Mouse (Mus musculus) midbrain, embryonic 13.5 days (tissue): ENCODE results near the gene Tnpo1. TPM values are rescaled to one million over a fixed set of nuclear protein-coding genes. Genes with fewer than 3 reads are reported as not detected.
A peak's percentile ranks its signal among the peaks of the same experiment; 100 is the strongest.

ENCODE experiments used
- ATAC-seq: fragments of 200-750 bp; cut with Nextera tagmentation; 2 replicates; pipeline ENCODE4 v1.8.0; 2017; ENCODE audit warnings: mild to moderate bottlenecking, moderate TSS enrichment, moderate library complexity
- H3K27ac ChIP-seq: fragments of 300-500 bp; sonication (generic); 2 replicates; pipeline ENCODE4 v1.5.1; 2015; ENCODE audit warnings: inconsistent platforms, mild to moderate bottlenecking, moderate library complexity
- H3K27me3 ChIP-seq: fragments of 300-500 bp; sonication (generic); 2 replicates; pipeline ENCODE4 v1.6.1; 2015; ENCODE audit warnings: mild to moderate bottlenecking, inconsistent platforms
- H3K36me3 ChIP-seq: fragments of 300-500 bp; sonication (generic); 2 replicates; pipeline ENCODE4 v1.6.1; 2015; ENCODE audit warnings: mild to moderate bottlenecking, inconsistent platforms
- H3K4me1 ChIP-seq: fragments of 300-500 bp; sonication (generic); replicated peaks from 2 replicates; pipeline ENCODE4 v1.6.1; 2015; ENCODE audit warnings: inconsistent platforms
- H3K4me2 ChIP-seq: fragments of 300-500 bp; sonication (generic); replicated peaks from 2 replicates; pipeline ENCODE4 v1.6.1; 2015; ENCODE audit warnings: moderate library complexity, mild to moderate bottlenecking, inconsistent platforms
- H3K4me3 ChIP-seq: fragments of 300-500 bp; sonication (generic); replicated peaks from 2 replicates; pipeline ENCODE4 v1.5.1; 2015; ENCODE audit warnings: mild to moderate bottlenecking, inconsistent platforms
- H3K9ac ChIP-seq: fragments of 300-500 bp; sonication (generic); replicated peaks from 2 replicates; pipeline ENCODE4 v1.6.1; 2015; ENCODE audit warnings: mild to moderate bottlenecking, inconsistent platforms
- H3K9me3 ChIP-seq: fragments of 300-500 bp; sonication (generic); 2 replicates; pipeline ENCODE4 v1.6.1; 2016; ENCODE audit warnings: mild to moderate bottlenecking, inconsistent platforms
- WGBS: fragments of 180-500 bp; shearing (Covaris S2); methylation state at CpG from one replicate; pipeline ENCODE4 v1.1.7; 2015; 5-methylcytosine and 5-hydroxymethylcytosine counted together
- polyA plus RNA-seq: library from polyadenylated mRNA; unstranded; fragments of >200 nt; fragmentation: Nextera tagmentation; extraction: Ambion mirVana; gene quantifications from 2 replicates; pipeline ENCODE4 v1.2.1, GENCODE M21; 2015

Tnpo1 gene
- polyA plus RNA-seq, 1 experiment from 2014 or later = 71.4 TPM

GRCm38 (mm10) chr13:98902366-98903025 lies 23.7 kb downstream of the Tnpo1 start:
- 97% methylated on average over 8 of the region's 8 CpGs for WGBS
- no peak for ATAC-seq

GRCm38 (mm10) chr13:98899550-98899949 lies 26.6 kb downstream of the Tnpo1 start:
- Histone ChIP-seq H3K36me3 (peaks cover 19% of the 10 kb centered on the region), H3K9ac (no peak overlapping the region), H3K27ac (no peak overlapping the region), H3K27me3 (no peaks in the 10 kb centered on the region), H3K9me3 (0 out of 2 replicates have a peak, but pooled peaks cover 4% of the 10 kb centered on the region), H3K4me2 (no peak overlapping the region), H3K4me3 (no peak overlapping the region), H3K4me1 (peaks cover 14% of the 10 kb centered on the region)
- WGBS = 97% methylated on average over 3 of the region's 3 CpGs
- no peak for ATAC-seq

More at GRCm38 (mm10) chr13:98902366-98903025, 23.7 kb downstream of the Tnpo1 start:
- H3K9me3 ChIP-seq = 0 out of 2 replicates have a peak, but pooled peaks cover 10% of the 10 kb centered on the region
- H3K4me2 ChIP-seq = no peak overlapping the region
- no peak overlapping the region for H3K4me3 ChIP-seq
- peaks cover 32% of the 10 kb centered on the region for H3K36me3 ChIP-seq
- 0 out of 2 replicates have a peak, but pooled peaks cover 3% of the 10 kb centered on the region for H3K4me1 ChIP-seq
- H3K9ac ChIP-seq = no peak overlapping the region
- H3K27me3 ChIP-seq = no peaks in the 10 kb centered on the region
- no peak overlapping the region for H3K27ac ChIP-seq

GRCm38 (mm10) chr13:98897577-98897976 lies 28.6 kb downstream of the Tnpo1 start:
- Histone ChIP-seq H3K9ac (no peak overlapping the region), H3K27ac (no peak overlapping the region), H3K36me3 (peaks cover 5% of the 10 kb centered on the region), H3K9me3 (0 out of 2 replicates have a peak, but pooled peaks cover under 1% of the 10 kb centered on the region), H3K27me3 (no peaks in the 10 kb centered on the region), H3K4me3 (no peak overlapping the region), H3K4me1 (peaks cover 27% of the 10 kb centered on the region), H3K4me2 (no peak overlapping the region)
- WGBS = 89% methylated on average over 5 of the region's 5 CpGs
- no peak for ATAC-seq

- Histone ChIP-seq H3K27ac (no peak overlapping the region), H3K4me3 (no peak overlapping the region), H3K36me3 (no peaks in the 10 kb centered on the region), H3K9me3 (no peaks in the 10 kb centered on the region), H3K4me1 (peaks cover 33% of the 10 kb centered on the region), H3K4me2 (no peak overlapping the region), H3K9ac (no peak overlapping the region), H3K27me3 (no peaks in the 10 kb centered on the region)
- 87% methylated on average over 7 of the region's 7 CpGs for WGBS
- ATAC-seq = no peak
Measured at GRCm38 (mm10) chr13:98896434-98897126, 29.6 kb downstream of the Tnpo1 start.

- no peak overlapping the region for H3K4me2 ChIP-seq
- H3K36me3 ChIP-seq = no peaks in the 10 kb centered on the region
- H3K9me3 ChIP-seq = no peaks in the 10 kb centered on the region
- ATAC-seq = no peak
- H3K4me1 ChIP-seq = peaks cover 39% of the 10 kb centered on the region
- WGBS = 88% methylated on average over 4 of the region's 4 CpGs
- no peak overlapping the region for H3K9ac ChIP-seq
- H3K4me3 ChIP-seq = no peak overlapping the region
- H3K27ac ChIP-seq = no peak overlapping the region
- no peaks in the 10 kb centered on the region for H3K27me3 ChIP-seq
Measured at GRCm38 (mm10) chr13:98896013-98896412, 30.2 kb downstream of the Tnpo1 start.

GRCm38 (mm10) chr13:98894900-98895299 lies 31.3 kb downstream of the Tnpo1 start:
- Histone ChIP-seq H3K9me3 (no peaks in the 10 kb centered on the region), H3K27ac (no peak overlapping the region), H3K4me3 (no peak overlapping the region), H3K9ac (no peak overlapping the region), H3K4me2 (no peak overlapping the region), H3K36me3 (no peaks in the 10 kb centered on the region), H3K4me1 (peaks cover 48% of the 10 kb centered on the region), H3K27me3 (no peaks in the 10 kb centered on the region)
- ATAC-seq = no peak
- WGBS = 47% methylated on average over 2 of the region's 2 CpGs

GRCm38 (mm10) chr13:98891443-98891842 lies 34.7 kb downstream of the Tnpo1 start:
- Histone ChIP-seq H3K36me3 (peaks cover 12% of the 10 kb centered on the region), H3K27ac (no peak overlapping the region), H3K4me3 (peak overlapping the region; percentile 88; the same call in 1 of the 2 replicates), H3K27me3 (no peaks in the 10 kb centered on the region), H3K9ac (peak overlapping the region; percentile 89; the same call in 1 of the 2 replicates), H3K9me3 (no peaks in the 10 kb centered on the region), H3K4me2 (peak overlapping the region; percentile 95), H3K4me1 (peaks cover 53% of the 10 kb centered on the region)
- no peak for ATAC-seq
- 30% methylated on average over 8 of the region's 8 CpGs for WGBS

GRCm38 (mm10) chr13:98890871-98891219 lies 35.3 kb downstream of the Tnpo1 start:
- Histone ChIP-seq H3K4me1 (peaks cover 49% of the 10 kb centered on the region), H3K27ac (peak overlapping the region; percentile 92), H3K9ac (peak overlapping the region; percentile 89)

GRCm38 (mm10) chr13:98890137-98890870 lies 35.9 kb downstream of the Tnpo1 start:
- Histone ChIP-seq H3K9me3 (no peaks in the 10 kb centered on the region), H3K4me3 (peak overlapping the region; percentile 88), H3K4me2 (peak overlapping the region; percentile 95), H3K4me1 (peaks cover 49% of the 10 kb centered on the region), H3K9ac (peak overlapping the region; percentile 89), H3K27ac (peak overlapping the region; percentile 92), H3K27me3 (no peaks in the 10 kb centered on the region), H3K36me3 (peaks cover 22% of the 10 kb centered on the region)
- peak; percentile 74 for ATAC-seq
- WGBS = under 1% methylated on average over 62 of the region's 71 CpGs

More at GRCm38 (mm10) chr13:98890871-98891219, 35.3 kb downstream of the Tnpo1 start:
- 1% methylated on average over 32 of the region's 32 CpGs for WGBS
- peak; percentile 92 for ATAC-seq
- peaks cover 17% of the 10 kb centered on the region for H3K36me3 ChIP-seq
- no peaks in the 10 kb centered on the region for H3K9me3 ChIP-seq
- H3K27me3 ChIP-seq = no peaks in the 10 kb centered on the region
- peak overlapping the region; percentile 95 for H3K4me2 ChIP-seq
- H3K4me3 ChIP-seq = peak overlapping the region; percentile 88

GRCm38 (mm10) chr13:98889211-98889610 lies 37.0 kb downstream of the Tnpo1 start:
- Histone ChIP-seq H3K4me1 (peaks cover 46% of the 10 kb centered on the region), H3K36me3 (peaks cover 28% of the 10 kb centered on the region), H3K9ac (no peak overlapping the region), H3K9me3 (no peaks in the 10 kb centered on the region), H3K27ac (no peak overlapping the region), H3K4me3 (0 out of 2 replicates have a peak overlapping the region, but pooled peaks have one; percentile 14), H3K4me2 (0 out of 2 replicates have a peak overlapping the region, but pooled peaks have one; percentile 6), H3K27me3 (no peaks in the 10 kb centered on the region)
- ATAC-seq = no peak
- 28% methylated on average over 11 of the region's 12 CpGs for WGBS

GRCm38 (mm10) chr13:98883774-98884173 lies 42.4 kb downstream of the Tnpo1 start:
- Histone ChIP-seq H3K4me1 (peaks cover 2% of the 10 kb centered on the region), H3K4me3 (no peak overlapping the region), H3K36me3 (peaks cover 66% of the 10 kb centered on the region), H3K9ac (no peak overlapping the region), H3K4me2 (no peak overlapping the region), H3K9me3 (no peaks in the 10 kb centered on the region), H3K27me3 (no peaks in the 10 kb centered on the region), H3K27ac (no peak overlapping the region)
- ATAC-seq = no peak
- WGBS = 93% methylated on average over 5 of the region's 5 CpGs

GRCm38 (mm10) chr13:98881991-98882390 lies 44.2 kb downstream of the Tnpo1 start:
- 85% methylated on average over 1 of the region's 1 CpGs for WGBS
- ATAC-seq = no peak
- no peak overlapping the region for H3K27ac ChIP-seq

More at GRCm38 (mm10) chr13:98881991-98882390, 44.2 kb downstream of the Tnpo1 start:
- Histone ChIP-seq H3K4me3 (no peak overlapping the region), H3K4me1 (no peaks in the 10 kb centered on the region), H3K4me2 (no peak overlapping the region), H3K27me3 (no peaks in the 10 kb centered on the region), H3K9me3 (no peaks in the 10 kb centered on the region), H3K9ac (no peak overlapping the region), H3K36me3 (peaks cover 73% of the 10 kb centered on the region)
